Mouse (Mus musculus) left cerebral cortex, adult 11 months (tissue): Measurements from ENCODE around the gene Vamp2.

ENCODE experiments used
- DNase-seq: peaks from one replicate; pipeline ENCODE4 v3.0.0; 2022; ENCODE audit warnings: low spot score

Gene Vamp2

GRCm38 (mm10) chr11:69088103-69088855, at the start of gene Vamp2:
Gene Vamp2, plus strand, starts transcription at chr11:69088490.
- DNase-seq: peak; percentile 88

- no peak for DNase-seq
Observed at GRCm38 (mm10) chr11:69045531-69046394, 42.5 kb upstream of the Vamp2 start, which contains the start of gene Aurkb. Gene Aurkb, plus strand, starts transcription at chr11:69045647.

GRCm38 (mm10) chr11:69046395-69046774, 41.9 kb upstream of the Vamp2 start:
- no peak for DNase-seq

GRCm38 (mm10) chr11:69047592-69047991, 40.7 kb upstream of the Vamp2 start:
- DNase-seq: no peak

GRCm38 (mm10) chr11:69048151-69048550, 40.1 kb upstream of the Vamp2 start:
- no peak for DNase-seq

- DNase-seq: no peak
Observed at GRCm38 (mm10) chr11:69050748-69051147, 37.5 kb upstream of the Vamp2 start.

GRCm38 (mm10) chr11:69051771-69052170, 36.5 kb upstream of the Vamp2 start:
- no peak for DNase-seq

GRCm38 (mm10) chr11:69052824-69053421, 35.4 kb upstream of the Vamp2 start:
- DNase-seq: no peak

GRCm38 (mm10) chr11:69053848-69054247, 34.4 kb upstream of the Vamp2 start:
- DNase-seq: no peak

GRCm38 (mm10) chr11:69058265-69058664, 30.0 kb upstream of the Vamp2 start:
- no peak for DNase-seq

- DNase-seq: no peak
Observed at GRCm38 (mm10) chr11:69058729-69059356, 29.4 kb upstream of the Vamp2 start.

GRCm38 (mm10) chr11:69059357-69059974, 28.8 kb upstream of the Vamp2 start, which contains the start of gene Borcs6:
Gene Borcs6, plus strand, starts transcription at chr11:69059717.
- DNase-seq: peak; percentile 97

- DNase-seq: no peak
Observed at GRCm38 (mm10) chr11:69059975-69060411, 28.3 kb upstream of the Vamp2 start.

- DNase-seq: no peak
Observed at GRCm38 (mm10) chr11:69060448-69061254, 27.6 kb upstream of the Vamp2 start.

- no peak for DNase-seq
Observed at GRCm38 (mm10) chr11:69061255-69061912, 26.9 kb upstream of the Vamp2 start.

- no peak for DNase-seq
Observed at GRCm38 (mm10) chr11:69062194-69062760, 26.0 kb upstream of the Vamp2 start.

- DNase-seq: peak; percentile 87
Observed at GRCm38 (mm10) chr11:69062761-69063224, 25.5 kb upstream of the Vamp2 start.

- no peak for DNase-seq
Observed at GRCm38 (mm10) chr11:69063413-69064201, 24.7 kb upstream of the Vamp2 start.
